Mouse (Mus musculus): ENCODE data around the gene Mink1.
A peak's percentile ranks its signal among the peaks of the same experiment; 100 is the strongest.

Gene Mink1

GRCm38 (mm10) chr11:70653345-70654197, 90.9 kb downstream of the Mink1 start:
- peak; percentile 62 for DNase-seq (ENCODE audit: low spot score)

GRCm38 (mm10) chr11:70654198-70654922, 91.7 kb downstream of the Mink1 start, which contains the start of gene Pfn1:
Gene Pfn1, minus strand, starts transcription at chr11:70654644.
- DNase-seq (ENCODE audit: low spot score): peak; percentile 67

GRCm38 (mm10) chr11:70654923-70655570, 92.4 kb downstream of the Mink1 start:
- peak; percentile 85 for DNase-seq (ENCODE audit: low spot score)

- DNase-seq (ENCODE audit: low spot score): peak; percentile 60
These were observed 93.1 kb downstream of the Mink1 start for GRCm38 (mm10) chr11:70655571-70656455.

- peak; percentile 45 for DNase-seq (ENCODE audit: low spot score)
These were observed 93.8 kb downstream of the Mink1 start for GRCm38 (mm10) chr11:70656456-70656927.

GRCm38 (mm10) chr11:70656964-70657363, 94.3 kb downstream of the Mink1 start, which contains the start of gene Eno3:
Gene Eno3, plus strand, starts transcription at chr11:70657202.
- no peak for DNase-seq (ENCODE audit: low spot score)

GRCm38 (mm10) chr11:70657573-70657972, 94.9 kb downstream of the Mink1 start:
- DNase-seq (ENCODE audit: low spot score): no peak

- no peak for DNase-seq (ENCODE audit: low spot score)
These were observed 95.3 kb downstream of the Mink1 start for GRCm38 (mm10) chr11:70657991-70658390.

GRCm38 (mm10) chr11:70658521-70658920, 95.8 kb downstream of the Mink1 start:
- DNase-seq (ENCODE audit: low spot score): no peak

- DNase-seq (ENCODE audit: low spot score): no peak
These were observed 96.3 kb downstream of the Mink1 start for GRCm38 (mm10) chr11:70658942-70659341.

- DNase-seq (ENCODE audit: low spot score): no peak
These were observed 97.9 kb downstream of the Mink1 start for GRCm38 (mm10) chr11:70660571-70660970.

- DNase-seq (ENCODE audit: low spot score): no peak
These were observed 100.4 kb downstream of the Mink1 start for GRCm38 (mm10) chr11:70663101-70663500.

GRCm38 (mm10) chr11:70663957-70664356, 101.3 kb downstream of the Mink1 start:
- DNase-seq (ENCODE audit: low spot score): no peak
